Mouse (Mus musculus): ENCODE measurements around the gene Fmnl1. TPM values are rescaled to one million over a fixed set of nuclear protein-coding genes. Genes with fewer than 3 reads are reported as not detected.

Fmnl1 gene
- polyA plus RNA-seq, 1 experiment from 2014 or later: 0.70 TPM

DNA sequence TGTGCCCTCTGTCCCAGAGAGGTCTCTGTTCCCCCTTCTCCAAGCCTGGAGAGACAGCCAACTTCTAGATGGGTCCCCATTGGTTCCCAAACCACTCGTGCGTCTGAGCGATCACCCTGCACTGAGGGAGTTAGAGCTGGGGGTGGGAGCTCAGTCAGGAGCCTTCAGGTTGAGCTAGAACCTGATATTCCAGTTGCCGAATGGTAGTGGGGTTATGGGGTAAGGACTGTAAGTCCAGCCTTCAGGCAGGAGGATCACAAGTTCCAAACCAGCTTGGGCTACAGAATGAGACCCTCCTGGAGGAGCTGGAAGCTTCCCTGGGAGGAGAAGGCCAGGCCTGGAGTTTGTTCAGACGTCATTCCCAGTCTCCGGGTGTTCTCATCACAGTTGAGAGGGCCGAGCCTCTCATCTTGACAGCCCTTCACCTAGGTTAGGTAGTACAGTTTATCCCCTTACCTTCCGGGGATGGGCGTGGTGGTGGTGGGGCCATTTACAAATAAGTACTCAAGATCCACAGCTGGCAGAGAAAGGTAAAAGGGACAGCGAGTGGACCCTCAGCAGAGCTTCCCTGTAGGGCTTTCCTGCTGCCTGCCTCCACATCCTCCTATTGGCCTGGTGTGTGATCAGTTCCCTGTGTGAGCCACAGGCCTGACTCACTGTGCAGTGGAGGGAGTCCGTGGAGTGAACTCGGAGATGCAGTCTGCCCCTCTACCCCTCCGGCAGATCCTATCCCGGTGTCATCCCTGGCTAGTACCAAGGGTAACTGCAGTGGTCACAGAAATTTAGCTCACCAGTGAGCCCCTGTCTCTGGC lies 30.8 kb upstream of the Fmnl1 start:
- DNase-seq (ENCODE audit: low spot score) (no peak), ATAC-seq (replicated peaks; ENCODE audit: insufficient number of reproducible peaks, low FRiP score, low TSS enrichment, low read depth) (no peak)
- Histone ChIP-seq H3K4me1 (ENCODE audit: control insufficient read depth, insufficient read depth, low read length) (peaks cover 8% of the 10 kb centered on the region), H3K4me2 (ENCODE audit: low read depth, low read length) (no peak overlapping the region), H3K27ac (replicated peaks; ENCODE audit: low read depth, low read length) (no peak overlapping the region), H3K4me3 (ENCODE audit: low read depth, low read length) (no peak overlapping the region), H3K9ac (replicated peaks; ENCODE audit: low read length) (0 out of 2 replicates have a peak overlapping the region, but pooled peaks have one; percentile 4), H3K9me3 (replicated peaks; ENCODE audit: control insufficient read depth, low read length) (no peaks in the 10 kb centered on the region), H3K27me3 (ENCODE audit: control insufficient read depth, insufficient read depth, low read length) (no peaks in the 10 kb centered on the region), H3K36me3 (replicated peaks; ENCODE audit: control insufficient read depth, insufficient read depth, low read depth, low read length) (no peaks in the 10 kb centered on the region; the same call in none of the 2 replicates)
- 73% methylated on average over 14 of the region's 14 CpGs for WGBS

- Histone ChIP-seq H3K36me3 (replicated peaks; ENCODE audit: control insufficient read depth, insufficient read depth, low read depth, low read length) (no peaks in the 10 kb centered on the region; the same call in none of the 2 replicates), H3K27ac (replicated peaks; ENCODE audit: low read depth, low read length) (no peak overlapping the region), H3K9ac (replicated peaks; ENCODE audit: low read length) (0 out of 2 replicates have a peak overlapping the region, but pooled peaks have one; percentile 4), H3K4me2 (ENCODE audit: low read depth, low read length) (no peak overlapping the region), H3K27me3 (ENCODE audit: control insufficient read depth, insufficient read depth, low read length) (no peaks in the 10 kb centered on the region), H3K9me3 (replicated peaks; ENCODE audit: control insufficient read depth, low read length) (no peaks in the 10 kb centered on the region), H3K4me3 (ENCODE audit: low read depth, low read length) (no peak overlapping the region), H3K4me1 (ENCODE audit: control insufficient read depth, insufficient read depth, low read length) (peaks cover 8% of the 10 kb centered on the region)
- ATAC-seq (replicated peaks; ENCODE audit: insufficient number of reproducible peaks, low FRiP score, low TSS enrichment, low read depth): no peak
- DNase-seq (ENCODE audit: low spot score): no peak
- 51% methylated on average over 6 of the region's 6 CpGs for WGBS
Measured at GRCm38 (mm10) chr11:103140763-103141100, 30.2 kb upstream of the Fmnl1 start.

GRCm38 (mm10) chr11:103141101-103141943 lies 29.6 kb upstream of the Fmnl1 start:
- Histone ChIP-seq H3K4me2 (ENCODE audit: low read depth, low read length) (no peak overlapping the region), H3K36me3 (replicated peaks; ENCODE audit: control insufficient read depth, insufficient read depth, low read depth, low read length) (no peaks in the 10 kb centered on the region; the same call in none of the 2 replicates), H3K4me1 (ENCODE audit: control insufficient read depth, insufficient read depth, low read length) (peaks cover 8% of the 10 kb centered on the region), H3K9ac (replicated peaks; ENCODE audit: low read length) (no peak overlapping the region; the same call in 1 of the 2 replicates), H3K4me3 (ENCODE audit: low read depth, low read length) (no peak overlapping the region), H3K27ac (replicated peaks; ENCODE audit: low read depth, low read length) (no peak overlapping the region), H3K9me3 (replicated peaks; ENCODE audit: control insufficient read depth, low read length) (no peaks in the 10 kb centered on the region), H3K27me3 (ENCODE audit: control insufficient read depth, insufficient read depth, low read length) (no peaks in the 10 kb centered on the region)
- DNase-seq (ENCODE audit: low spot score) (peak; percentile 25), ATAC-seq (replicated peaks; ENCODE audit: insufficient number of reproducible peaks, low FRiP score, low TSS enrichment, low read depth) (no peak)
- WGBS: 26% methylated on average over 11 of the region's 11 CpGs

DNA sequence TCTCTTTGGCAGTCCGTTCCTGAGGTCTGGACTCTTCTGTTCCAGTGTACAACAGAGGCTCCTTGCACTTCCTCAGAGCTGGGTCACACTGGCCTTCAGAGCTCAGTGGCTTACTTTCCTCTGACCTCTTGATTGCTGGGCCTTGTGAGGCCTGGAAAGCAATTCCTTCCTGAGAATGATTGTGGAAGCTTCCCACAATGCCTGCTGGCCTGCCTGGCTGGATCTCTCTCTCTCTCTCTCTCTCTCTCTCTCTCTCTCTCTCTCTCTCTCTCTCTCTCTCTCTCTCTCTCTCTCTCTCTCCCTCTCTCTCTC lies 29.0 kb upstream of the Fmnl1 start:
- no peak overlapping the region for H3K4me3 ChIP-seq (ENCODE audit: low read depth, low read length)
- no peak for DNase-seq (ENCODE audit: low spot score)
- H3K4me1 ChIP-seq (ENCODE audit: control insufficient read depth, insufficient read depth, low read length): peaks cover 8% of the 10 kb centered on the region
- no peaks in the 10 kb centered on the region for H3K9me3 ChIP-seq (replicated peaks; ENCODE audit: control insufficient read depth, low read length)
- H3K27me3 ChIP-seq (ENCODE audit: control insufficient read depth, insufficient read depth, low read length): no peaks in the 10 kb centered on the region
- WGBS: 17% methylated on average over 1 of the region's 1 CpGs
- no peaks in the 10 kb centered on the region; the same call in none of the 2 replicates for H3K36me3 ChIP-seq (replicated peaks; ENCODE audit: control insufficient read depth, insufficient read depth, low read depth, low read length)
- no peak overlapping the region for H3K27ac ChIP-seq (replicated peaks; ENCODE audit: low read depth, low read length)
- H3K4me2 ChIP-seq (ENCODE audit: low read depth, low read length): no peak overlapping the region
- ATAC-seq (replicated peaks; ENCODE audit: insufficient number of reproducible peaks, low FRiP score, low TSS enrichment, low read depth): no peak
- no peak overlapping the region for H3K9ac ChIP-seq (replicated peaks; ENCODE audit: low read length)

DNA sequence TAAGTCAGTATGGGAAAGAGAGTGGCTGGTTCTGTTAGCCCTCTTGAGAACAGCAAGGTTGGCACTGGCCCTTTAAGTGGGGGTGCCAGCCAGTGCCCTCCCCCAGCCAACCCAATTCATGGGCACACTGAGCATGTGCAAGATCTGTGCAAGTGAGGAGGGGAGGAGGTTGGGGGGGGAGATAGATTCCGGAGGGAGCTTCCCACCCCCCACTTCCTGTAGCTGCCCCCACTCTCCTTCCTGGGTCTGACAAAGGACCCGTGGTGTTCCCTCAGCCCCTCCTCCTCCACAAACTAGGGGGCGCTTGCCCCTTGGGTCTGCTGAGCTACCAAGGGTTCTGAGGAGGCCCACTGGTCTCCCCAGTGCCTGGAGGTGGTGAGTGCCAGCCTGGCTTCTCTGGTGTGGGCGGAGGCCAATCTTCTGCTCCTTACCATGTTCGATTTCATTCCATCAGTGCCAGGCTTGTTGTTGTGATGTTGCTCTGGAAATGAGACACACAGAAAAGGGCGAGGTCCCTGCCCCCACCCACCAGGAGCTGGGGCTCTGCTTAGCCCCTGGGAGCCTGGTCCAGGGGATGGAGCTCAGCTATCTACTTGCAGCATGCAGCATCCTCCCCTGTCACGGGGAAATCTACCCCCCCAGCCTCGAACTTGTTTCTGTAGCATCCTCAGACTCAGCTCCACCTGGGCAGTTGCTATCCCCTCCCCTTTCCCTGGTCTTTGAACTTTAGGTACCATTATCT lies 28.3 kb upstream of the Fmnl1 start:
- Histone ChIP-seq H3K27ac (replicated peaks; ENCODE audit: low read depth, low read length) (peak overlapping the region; percentile 31; the same call in 1 of the 2 replicates), H3K4me1 (ENCODE audit: control insufficient read depth, insufficient read depth, low read length) (peaks cover 8% of the 10 kb centered on the region), H3K9me3 (replicated peaks; ENCODE audit: control insufficient read depth, low read length) (no peaks in the 10 kb centered on the region), H3K27me3 (ENCODE audit: control insufficient read depth, insufficient read depth, low read length) (no peaks in the 10 kb centered on the region), H3K4me2 (ENCODE audit: low read depth, low read length) (peak overlapping the region; percentile 27; the same call in 1 of the 2 replicates), H3K4me3 (ENCODE audit: low read depth, low read length) (no peak overlapping the region), H3K9ac (replicated peaks; ENCODE audit: low read length) (peak overlapping the region; percentile 26), H3K36me3 (replicated peaks; ENCODE audit: control insufficient read depth, insufficient read depth, low read depth, low read length) (no peaks in the 10 kb centered on the region; the same call in none of the 2 replicates)
- WGBS: 28% methylated on average over 8 of the region's 8 CpGs
- DNase-seq (ENCODE audit: low spot score) (peak; percentile 59), ATAC-seq (replicated peaks; ENCODE audit: insufficient number of reproducible peaks, low FRiP score, low TSS enrichment, low read depth) (peak; percentile 36; the same call in 1 of the 2 replicates)

DNA sequence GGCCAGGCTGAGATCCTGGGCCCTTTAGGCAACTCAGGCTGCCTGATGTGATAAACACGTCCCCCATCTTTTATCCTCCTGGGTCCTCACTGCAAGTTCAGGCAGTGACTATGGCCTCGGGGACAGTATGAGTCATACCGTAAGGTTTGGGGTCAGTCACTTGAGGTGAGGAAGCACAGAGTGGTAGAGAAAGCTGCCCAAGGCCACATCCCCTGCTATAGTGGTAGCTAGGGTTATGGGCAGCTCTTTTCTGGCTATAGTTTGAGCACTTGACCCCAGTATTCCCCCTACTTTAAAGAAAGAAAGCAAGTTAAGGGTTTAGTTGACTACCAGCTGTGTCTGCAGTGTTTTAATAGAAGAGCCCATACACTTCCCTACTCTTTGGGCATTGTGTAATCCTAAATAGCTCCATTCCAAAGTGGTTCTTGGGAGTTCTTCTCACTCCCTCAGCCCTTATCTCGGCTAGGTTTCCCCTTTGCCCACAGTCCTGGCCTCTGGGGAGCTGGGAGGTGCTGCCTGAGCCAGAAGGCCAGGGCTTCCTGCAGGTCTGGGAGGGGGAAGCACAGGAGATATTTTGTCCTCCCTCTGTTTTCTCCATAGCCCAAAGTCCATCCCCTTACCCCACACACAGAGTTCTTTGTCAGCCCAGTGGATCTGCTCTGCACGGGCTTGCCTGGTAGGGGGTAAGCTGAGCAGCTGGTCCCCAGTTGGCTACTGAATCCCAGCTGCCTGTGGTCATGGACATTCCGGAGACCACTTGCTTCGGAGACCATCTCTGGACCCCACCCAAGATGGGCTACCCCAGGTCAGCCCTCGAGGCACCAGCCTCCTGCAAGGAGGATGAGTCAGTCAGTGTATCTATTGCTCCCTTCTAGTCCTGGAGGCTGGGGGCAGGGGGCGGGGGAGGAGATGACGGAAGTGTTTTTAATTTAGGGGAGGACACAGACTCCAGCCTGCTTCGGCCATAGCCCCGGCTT lies 26.3 kb upstream of the Fmnl1 start:
- no peaks in the 10 kb centered on the region for H3K36me3 ChIP-seq (replicated peaks; ENCODE audit: control insufficient read depth, insufficient read depth, low read depth, low read length)
- ATAC-seq (replicated peaks; ENCODE audit: insufficient number of reproducible peaks, low FRiP score, low TSS enrichment, low read depth): no peak
- no peak overlapping the region for H3K4me2 ChIP-seq (ENCODE audit: low read depth, low read length)
- H3K27ac ChIP-seq (replicated peaks; ENCODE audit: low read depth, low read length): no peak overlapping the region
- no peaks in the 10 kb centered on the region for H3K27me3 ChIP-seq (ENCODE audit: control insufficient read depth, insufficient read depth, low read length)
- DNase-seq (ENCODE audit: low spot score): no peak
- no peaks in the 10 kb centered on the region for H3K9me3 ChIP-seq (replicated peaks; ENCODE audit: control insufficient read depth, low read length)
- no peak overlapping the region for H3K4me3 ChIP-seq (ENCODE audit: low read depth, low read length)
- H3K9ac ChIP-seq (replicated peaks; ENCODE audit: low read length): no peak overlapping the region
- H3K4me1 ChIP-seq (ENCODE audit: control insufficient read depth, insufficient read depth, low read length): peaks cover 8% of the 10 kb centered on the region
- WGBS: 20% methylated on average over 12 of the region's 12 CpGs

- no peaks in the 10 kb centered on the region for H3K36me3 ChIP-seq (replicated peaks; ENCODE audit: control insufficient read depth, insufficient read depth, low read depth, low read length)
- no peak overlapping the region for H3K9ac ChIP-seq (replicated peaks; ENCODE audit: low read length)
- peaks cover 8% of the 10 kb centered on the region for H3K4me1 ChIP-seq (ENCODE audit: control insufficient read depth, insufficient read depth, low read length)
- DNase-seq (ENCODE audit: low spot score): no peak
- H3K4me3 ChIP-seq (ENCODE audit: low read depth, low read length): no peak overlapping the region
- H3K27ac ChIP-seq (replicated peaks; ENCODE audit: low read depth, low read length): no peak overlapping the region
- ATAC-seq (replicated peaks; ENCODE audit: insufficient number of reproducible peaks, low FRiP score, low TSS enrichment, low read depth): no peak
- H3K4me2 ChIP-seq (ENCODE audit: low read depth, low read length): no peak overlapping the region
- WGBS: 90% methylated on average over 4 of the region's 4 CpGs
- H3K9me3 ChIP-seq (replicated peaks; ENCODE audit: control insufficient read depth, low read length): no peaks in the 10 kb centered on the region
- H3K27me3 ChIP-seq (ENCODE audit: control insufficient read depth, insufficient read depth, low read length): no peaks in the 10 kb centered on the region
Measured at GRCm38 (mm10) chr11:103146386-103146785, 24.5 kb upstream of the Fmnl1 start.

Measured in embryonic facial prominence, embryonic 11.5 days (tissue).